Mouse (Mus musculus) thymus, postnatal 4 days (tissue): ENCODE results near the gene Kif15.

ENCODE experiments used
- DNase-seq: peaks from one replicate; pipeline ENCODE4 v3.0.0; 2021

The Kif15 gene

GRCm38 (mm10) chr9:122950643-122951475, at the start of gene Kif15, which contains the start of gene 1110059G10Rik:
Gene Kif15 (plus strand): TSS chr9:122951046.
Gene 1110059G10Rik (minus strand): TSS chr9:122951000.
- peak; percentile 95 for DNase-seq

GRCm38 (mm10) chr9:122901047-122901446, 49.8 kb upstream of the Kif15 start:
- no peak for DNase-seq

- peak; percentile 13 for DNase-seq
These were observed 47.9 kb upstream of the Kif15 start for GRCm38 (mm10) chr9:122902717-122903535.

GRCm38 (mm10) chr9:122922436-122922835, 28.4 kb upstream of the Kif15 start:
- DNase-seq = no peak

GRCm38 (mm10) chr9:122922936-122923381, 27.9 kb upstream of the Kif15 start, which contains the start of gene Zfp105:
Gene Zfp105 (plus strand): TSS chr9:122923072.
- DNase-seq = peak; percentile 16

- no peak for DNase-seq
These were observed 21.9 kb upstream of the Kif15 start for GRCm38 (mm10) chr9:122928915-122929314.

- no peak for DNase-seq
These were observed 47.8 kb downstream of the Kif15 start for GRCm38 (mm10) chr9:122998406-122999192.

- DNase-seq = no peak
These were observed 48.3 kb downstream of the Kif15 start for GRCm38 (mm10) chr9:122999193-122999586.

- DNase-seq = no peak
These were observed 53.9 kb downstream of the Kif15 start for GRCm38 (mm10) chr9:123004718-123005117.

- no peak for DNase-seq
These were observed 55.2 kb downstream of the Kif15 start for GRCm38 (mm10) chr9:123006071-123006470.

- peak; percentile 88 for DNase-seq
These were observed 70.3 kb downstream of the Kif15 start, which contains the start of gene Tmem42 for GRCm38 (mm10) chr9:123020995-123021631. Gene Tmem42 (plus strand): TSS chr9:123021326.

- no peak for DNase-seq
These were observed 71.0 kb downstream of the Kif15 start for GRCm38 (mm10) chr9:123021636-123022379.

GRCm38 (mm10) chr9:123024201-123024600, 73.4 kb downstream of the Kif15 start:
- no peak for DNase-seq

GRCm38 (mm10) chr9:123031496-123032246, 80.8 kb downstream of the Kif15 start:
- DNase-seq = no peak

- no peak for DNase-seq
These were observed 83.6 kb downstream of the Kif15 start, which contains the start of gene Tgm4 for GRCm38 (mm10) chr9:123034426-123034825. Gene Tgm4 (plus strand): TSS chr9:123034726.

GRCm38 (mm10) chr9:123047665-123048064, 96.8 kb downstream of the Kif15 start:
- DNase-seq = no peak

- DNase-seq = peak; percentile 38
These were observed 108.0 kb downstream of the Kif15 start for GRCm38 (mm10) chr9:123058724-123059292.

GRCm38 (mm10) chr9:123060172-123060571, 109.3 kb downstream of the Kif15 start:
- no peak for DNase-seq
